Mouse (Mus musculus) limb, embryonic 13.5 days (tissue): Measurements from ENCODE around the gene Omt2a. TPM values are rescaled to one million over a fixed set of nuclear protein-coding genes. Genes with fewer than 3 reads are reported as not detected.
"Not testable (repeated sequence)": the region's sequence is repeated elsewhere in the genome, so short reads cannot be mapped to it uniquely, and the experiment has no call there.

ENCODE experiments used
- ATAC-seq: fragments of 200-750 bp; cut with Nextera tagmentation; 2 replicates; pipeline ENCODE4 v1.8.0; 2017; ENCODE audit warnings: low read depth, moderate number of reproducible peaks, moderate TSS enrichment; ENCODE audit not compliant: low FRiP score
- H3K27ac ChIP-seq: fragments of 300-500 bp; sonication (generic); 2 replicates; pipeline ENCODE4 v1.5.1; 2015; ENCODE audit warnings: inconsistent platforms, mild to moderate bottlenecking, moderate library complexity
- H3K27me3 ChIP-seq: fragments of 300-500 bp; sonication (generic); 2 replicates; pipeline ENCODE4 v1.6.1; 2015; ENCODE audit warnings: mild to moderate bottlenecking, inconsistent platforms
- H3K36me3 ChIP-seq: fragments of 300-500 bp; sonication (generic); 2 replicates; pipeline ENCODE4 v1.6.1; 2015; ENCODE audit warnings: inconsistent platforms, mild to moderate bottlenecking, moderate library complexity
- H3K4me1 ChIP-seq: fragments of 300-500 bp; sonication (generic); 2 replicates; pipeline ENCODE4 v1.6.1; 2015; ENCODE audit warnings: inconsistent platforms
- H3K4me2 ChIP-seq: fragments of 300-500 bp; sonication (generic); replicated peaks from 2 replicates; pipeline ENCODE4 v1.6.1; 2015; ENCODE audit warnings: inconsistent platforms, mild to moderate bottlenecking, moderate library complexity
- H3K4me3 ChIP-seq: fragments of 300-500 bp; sonication (generic); 2 replicates; pipeline ENCODE4 v1.5.1; 2015; ENCODE audit warnings: moderate library complexity, mild to moderate bottlenecking, inconsistent platforms
- H3K9ac ChIP-seq: fragments of 300-500 bp; sonication (generic); 2 replicates; pipeline ENCODE4 v1.6.1; 2015; ENCODE audit warnings: mild to moderate bottlenecking, inconsistent platforms
- H3K9me3 ChIP-seq: fragments of 300-500 bp; sonication (generic); 2 replicates; pipeline ENCODE4 v1.6.1; 2016; ENCODE audit warnings: inconsistent platforms
- WGBS: fragments of 180-500 bp; shearing (Covaris S2); methylation state at CpG from one replicate; pipeline ENCODE4 v1.1.7; 2015; 5-methylcytosine and 5-hydroxymethylcytosine counted together
- polyA plus RNA-seq: library from polyadenylated mRNA; unstranded; fragments of >200 nt; fragmentation: Nextera tagmentation; extraction: Ambion mirVana; gene quantifications from 2 replicates; pipeline ENCODE4 v1.2.1, GENCODE M21; 2015

The Omt2a gene
- polyA plus RNA-seq, 1 experiment from 2014 or later = not detected

GRCm38 (mm10) chr9:78347004-78347403 is 32.4 kb upstream of the Omt2a start:
- no peak for ATAC-seq
- Histone ChIP-seq H3K4me1 (no peaks in the 10 kb centered on the region), H3K4me3 (no peak overlapping the region), H3K9ac (no peak overlapping the region), H3K9me3 (no peaks in the 10 kb centered on the region), H3K27me3 (no peaks in the 10 kb centered on the region), H3K27ac (no peak overlapping the region), H3K4me2 (no peak overlapping the region), H3K36me3 (no peaks in the 10 kb centered on the region)
- WGBS = 69% methylated on average over 3 of the region's 3 CpGs

- H3K27ac ChIP-seq, H3K4me3 ChIP-seq, H3K36me3 ChIP-seq, H3K4me2 ChIP-seq, H3K4me1 ChIP-seq, H3K27me3 ChIP-seq, H3K9me3 ChIP-seq, H3K9ac ChIP-seq: not testable (repeated sequence)
- 36% methylated on average over 4 of the region's 4 CpGs for WGBS
- ATAC-seq = peak; percentile 11; the same call in 1 of the 2 replicates
Observed at GRCm38 (mm10) chr9:78345235-78345634, 30.6 kb upstream of the Omt2a start.

DNA sequence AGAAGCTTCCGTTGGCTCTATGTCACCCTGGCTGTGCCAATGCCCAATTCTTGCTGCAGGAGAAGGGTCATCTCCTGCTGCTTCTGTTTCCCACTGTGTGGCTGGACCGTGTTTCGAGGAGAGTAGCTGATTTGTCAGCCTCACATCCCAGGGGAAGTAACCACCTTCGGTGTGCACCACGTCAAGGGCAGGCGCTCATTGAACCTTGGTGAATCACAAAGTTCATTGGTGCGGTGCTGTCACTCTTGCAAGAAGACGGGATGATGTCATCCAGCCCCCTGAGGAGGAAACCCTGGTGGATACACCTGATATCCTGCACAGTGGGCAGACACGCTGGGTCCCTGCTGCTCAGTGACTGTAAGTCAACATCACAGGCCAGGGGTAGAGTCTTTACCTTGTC is 28.5 kb upstream of the Omt2a start:
- H3K4me1 ChIP-seq, H3K27ac ChIP-seq, ATAC-seq, H3K27me3 ChIP-seq, H3K4me3 ChIP-seq, H3K36me3 ChIP-seq, H3K9ac ChIP-seq, H3K4me2 ChIP-seq, H3K9me3 ChIP-seq: not testable (repeated sequence)
- 83% methylated on average over 9 of the region's 9 CpGs for WGBS

DNA sequence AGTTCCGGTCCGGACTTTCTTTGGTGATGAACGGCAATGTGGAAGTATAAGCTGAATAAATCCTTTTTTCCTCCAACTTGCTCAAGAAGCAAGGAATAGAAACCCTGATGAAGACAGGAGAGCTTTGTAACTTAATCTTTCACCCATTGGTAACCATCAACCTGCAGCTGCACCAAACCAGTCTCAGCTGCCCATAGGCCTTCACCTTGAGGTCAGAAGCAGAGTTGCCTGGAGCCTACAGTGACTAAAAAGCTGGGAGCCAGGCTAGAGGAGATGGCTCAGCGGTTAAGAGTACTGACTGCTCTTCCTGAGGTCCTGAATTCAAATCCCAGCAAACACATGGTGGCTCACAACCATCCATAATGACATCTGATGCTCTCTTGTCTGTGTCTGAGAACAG is 27.9 kb upstream of the Omt2a start:
- 83% methylated on average over 4 of the region's 4 CpGs for WGBS
- H3K4me2 ChIP-seq, H3K9ac ChIP-seq, H3K4me1 ChIP-seq, H3K27ac ChIP-seq, ATAC-seq, H3K27me3 ChIP-seq, H3K36me3 ChIP-seq, H3K9me3 ChIP-seq, H3K4me3 ChIP-seq: not testable (repeated sequence)

GRCm38 (mm10) chr9:78340324-78340723 is 25.7 kb upstream of the Omt2a start:
- ATAC-seq, H3K9me3 ChIP-seq, H3K4me2 ChIP-seq, H3K27ac ChIP-seq, H3K4me3 ChIP-seq, H3K27me3 ChIP-seq, H3K4me1 ChIP-seq, H3K36me3 ChIP-seq, H3K9ac ChIP-seq: not testable (repeated sequence)
- WGBS = 18% methylated on average over 8 of the region's 8 CpGs

GRCm38 (mm10) chr9:78337050-78337449 is 22.5 kb upstream of the Omt2a start:
- H3K27me3 ChIP-seq, H3K9ac ChIP-seq, H3K4me3 ChIP-seq, H3K4me1 ChIP-seq, H3K4me2 ChIP-seq, ATAC-seq, H3K36me3 ChIP-seq, H3K9me3 ChIP-seq, H3K27ac ChIP-seq: not testable (repeated sequence)

- not testable (repeated sequence) for H3K4me2 ChIP-seq, ATAC-seq, H3K27ac ChIP-seq, H3K27me3 ChIP-seq, H3K9ac ChIP-seq, H3K4me1 ChIP-seq, H3K4me3 ChIP-seq, H3K36me3 ChIP-seq, H3K9me3 ChIP-seq
- WGBS = 73% methylated on average over 1 of the region's 1 CpGs
Observed at GRCm38 (mm10) chr9:78327289-78327688, 12.7 kb upstream of the Omt2a start, which contains the start of gene Omt2b. Gene Omt2b (plus strand): TSS chr9:78327589.

GRCm38 (mm10) chr9:78319499-78319898 is 4.9 kb upstream of the Omt2a start:
- Histone ChIP-seq H3K4me2 (no peak overlapping the region), H3K27ac (no peak overlapping the region)

DNA sequence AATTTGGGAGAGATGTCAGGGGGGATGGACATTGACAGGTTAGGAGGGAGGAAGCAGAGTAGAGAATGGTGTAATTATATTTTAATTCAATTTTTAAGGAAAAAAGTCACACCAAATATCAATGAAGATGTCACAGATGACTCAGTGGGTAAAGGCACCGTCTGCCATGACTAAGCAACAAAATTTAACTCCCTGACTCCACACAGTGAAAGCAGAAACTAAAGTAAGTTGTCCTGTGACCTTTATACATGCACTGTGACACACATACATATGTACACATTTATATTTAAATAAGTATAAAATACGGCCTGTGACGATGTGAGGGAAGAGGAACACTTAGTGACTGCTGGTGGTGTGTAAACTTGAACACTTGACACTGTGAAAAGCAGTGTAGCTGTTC is 6.5 kb downstream of the Omt2a start:
- H3K27me3 ChIP-seq, H3K4me3 ChIP-seq, H3K4me2 ChIP-seq, H3K9ac ChIP-seq, H3K27ac ChIP-seq, H3K4me1 ChIP-seq, H3K36me3 ChIP-seq, H3K9me3 ChIP-seq, ATAC-seq: not testable (repeated sequence)
- WGBS = 83% methylated on average over 3 of the region's 3 CpGs

More at GRCm38 (mm10) chr9:78319499-78319898, 4.9 kb upstream of the Omt2a start:
- Histone ChIP-seq H3K4me3 (no peak overlapping the region), H3K27me3 (no peaks in the 10 kb centered on the region), H3K36me3 (no peaks in the 10 kb centered on the region), H3K9ac (no peak overlapping the region), H3K4me1 (no peaks in the 10 kb centered on the region), H3K9me3 (no peaks in the 10 kb centered on the region)
- 36% methylated on average over 1 of the region's 1 CpGs for whole genome bisulfite sequencing
- ATAC-seq = no peak

DNA sequence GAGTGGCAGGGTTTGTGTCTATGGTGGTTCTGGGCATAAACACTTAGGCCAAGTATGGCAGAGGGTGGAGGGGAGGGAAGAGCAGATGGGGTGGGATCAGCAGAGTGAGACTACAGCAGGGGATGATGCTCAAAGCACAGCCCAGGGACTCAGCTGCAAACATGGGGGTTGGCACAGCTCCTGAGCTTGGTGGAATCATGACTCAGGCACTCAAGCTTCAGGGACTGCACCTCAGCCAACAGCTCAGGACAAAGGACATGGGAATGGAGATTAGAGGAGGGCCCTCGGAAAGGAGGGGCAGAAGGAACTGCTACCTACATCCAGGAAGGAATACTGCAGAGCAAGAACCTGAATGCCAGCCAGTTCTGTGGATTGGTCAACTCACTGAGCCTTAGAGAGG is 15.5 kb downstream of the Omt2a start:
- H3K27me3 ChIP-seq, H3K4me1 ChIP-seq, H3K4me2 ChIP-seq, H3K36me3 ChIP-seq, H3K9ac ChIP-seq, ATAC-seq, H3K4me3 ChIP-seq, H3K9me3 ChIP-seq, H3K27ac ChIP-seq: not testable (repeated sequence)
- 88% methylated on average over 1 of the region's 1 CpGs for WGBS

DNA sequence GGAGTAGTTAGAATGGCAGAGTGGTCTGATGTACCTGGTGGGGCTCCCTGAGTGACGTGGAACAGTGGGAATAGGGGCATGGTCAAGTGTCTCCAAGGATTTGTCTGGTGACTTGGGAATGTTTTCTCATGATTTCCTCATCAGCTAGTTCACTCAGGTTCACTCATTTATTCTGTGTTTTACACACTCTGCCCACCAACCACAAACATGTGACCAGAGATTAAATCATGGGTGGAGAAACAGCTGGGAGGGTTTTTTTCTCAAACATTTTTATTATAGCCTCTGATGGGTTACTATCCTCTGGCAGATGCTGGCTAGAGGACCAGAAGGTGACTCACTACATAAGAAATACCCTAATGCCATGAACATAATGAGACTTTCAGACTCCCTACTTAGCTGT is 16.4 kb downstream of the Omt2a start:
- no peak for ATAC-seq

GRCm38 (mm10) chr9:78296089-78296488 is 18.5 kb downstream of the Omt2a start:
- H3K27ac ChIP-seq, H3K27me3 ChIP-seq, H3K36me3 ChIP-seq, H3K9me3 ChIP-seq, ATAC-seq, H3K4me1 ChIP-seq, H3K9ac ChIP-seq, H3K4me2 ChIP-seq, H3K4me3 ChIP-seq: not testable (repeated sequence)
- WGBS = 10% methylated on average over 6 of the region's 6 CpGs

More for the DNA sequence above, 16.4 kb downstream of the Omt2a start:
- Histone ChIP-seq H3K27ac (no peak overlapping the region), H3K4me3 (no peak overlapping the region), H3K36me3 (no peaks in the 10 kb centered on the region), H3K4me2 (no peak overlapping the region), H3K9ac (no peak overlapping the region), H3K9me3 (no peaks in the 10 kb centered on the region), H3K4me1 (no peaks in the 10 kb centered on the region), H3K27me3 (no peaks in the 10 kb centered on the region)
- WGBS = 57% methylated on average over 1 of the region's 1 CpGs

DNA sequence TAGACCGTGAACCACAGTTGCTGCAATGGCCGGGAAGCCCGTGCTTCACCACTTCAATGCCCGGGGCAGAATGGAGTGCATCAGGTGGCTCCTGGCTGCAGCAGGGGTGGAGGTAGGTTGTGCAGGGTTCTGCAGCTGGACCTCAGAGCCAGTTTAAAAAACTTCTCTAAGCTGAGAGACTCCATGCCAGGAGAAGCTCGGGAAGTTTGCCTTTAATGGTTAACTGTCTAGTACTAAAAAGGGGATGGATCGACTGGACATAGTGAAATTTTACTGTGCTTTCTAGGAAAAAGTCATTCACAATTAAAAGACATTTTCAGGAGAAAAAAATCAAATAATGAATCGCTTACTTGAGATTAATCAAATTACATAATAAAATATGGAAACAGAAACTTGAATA is 19.8 kb downstream of the Omt2a start:
- not testable (repeated sequence) for H3K27me3 ChIP-seq, H3K36me3 ChIP-seq, ATAC-seq, H3K9ac ChIP-seq, H3K9me3 ChIP-seq, H3K4me1 ChIP-seq, H3K4me2 ChIP-seq, H3K27ac ChIP-seq, H3K4me3 ChIP-seq
- WGBS = 70% methylated on average over 7 of the region's 7 CpGs
